Mouse (Mus musculus): ENCODE results near the gene Fahd2a.
A peak's percentile ranks its signal among the peaks of the same experiment; 100 is the strongest.

Gene Fahd2a

GRCm38 (mm10) chr2:127444055-127444789 is at the start of gene Fahd2a:
TSS of gene Fahd2a (minus strand) at chr2:127444565.
- DNase-seq, result peak; percentile 87

GRCm38 (mm10) chr2:127484476-127485170 is 40.3 kb upstream of the Fahd2a start:
- peak; percentile 74 for DNase-seq

- DNase-seq, result peak; percentile 34
Measured at GRCm38 (mm10) chr2:127483001-127483400, 38.6 kb upstream of the Fahd2a start.

GRCm38 (mm10) chr2:127482533-127482911 is 38.2 kb upstream of the Fahd2a start:
- peak; percentile 77 for DNase-seq

- DNase-seq, result peak; percentile 14
Measured at GRCm38 (mm10) chr2:127481841-127482532, 37.6 kb upstream of the Fahd2a start.

GRCm38 (mm10) chr2:127479763-127480162 is 35.4 kb upstream of the Fahd2a start:
- no peak for DNase-seq

GRCm38 (mm10) chr2:127479210-127479609 is 34.8 kb upstream of the Fahd2a start:
- no peak for DNase-seq

- no peak for DNase-seq
Measured at GRCm38 (mm10) chr2:127472279-127472678, 27.9 kb upstream of the Fahd2a start.

- DNase-seq, result no peak
Measured at GRCm38 (mm10) chr2:127471281-127471680, 26.9 kb upstream of the Fahd2a start.

- peak; percentile 21 for DNase-seq
Measured at GRCm38 (mm10) chr2:127470661-127471060, 26.3 kb upstream of the Fahd2a start.

GRCm38 (mm10) chr2:127470183-127470582 is 25.8 kb upstream of the Fahd2a start:
- no peak for DNase-seq

- peak; percentile 68 for DNase-seq
Measured at GRCm38 (mm10) chr2:127462314-127462713, 17.9 kb upstream of the Fahd2a start.

GRCm38 (mm10) chr2:127461351-127461750 is 17.0 kb upstream of the Fahd2a start:
- no peak for DNase-seq

- DNase-seq, result no peak
Measured at GRCm38 (mm10) chr2:127459341-127459740, 15.0 kb upstream of the Fahd2a start.

GRCm38 (mm10) chr2:127453764-127454163 is 9.4 kb upstream of the Fahd2a start:
- peak; percentile 81 for DNase-seq

- DNase-seq, result no peak
Measured at GRCm38 (mm10) chr2:127453141-127453540, 8.8 kb upstream of the Fahd2a start.

- no peak for DNase-seq
Measured at GRCm38 (mm10) chr2:127451748-127452147, 7.4 kb upstream of the Fahd2a start.

GRCm38 (mm10) chr2:127449691-127450090 is 5.3 kb upstream of the Fahd2a start:
- DNase-seq, result no peak

GRCm38 (mm10) chr2:127446847-127447246 is 2.5 kb upstream of the Fahd2a start:
- DNase-seq, result no peak

GRCm38 (mm10) chr2:127437697-127438096 is 6.7 kb downstream of the Fahd2a start:
- no peak for DNase-seq

GRCm38 (mm10) chr2:127435554-127435953 is 8.8 kb downstream of the Fahd2a start:
- no peak for DNase-seq

GRCm38 (mm10) chr2:127435135-127435534 is 9.2 kb downstream of the Fahd2a start:
- peak; percentile 39 for DNase-seq

- no peak for DNase-seq
Measured at GRCm38 (mm10) chr2:127433487-127434295, 10.7 kb downstream of the Fahd2a start.

Data from lung, postnatal 14 days (tissue).